ENCODE assay signal across 13 mouse cellular contexts in genomic region chr2:68020251-68020680, GRCm38 (mm10).
DNase-seq lines count a peak whose midpoint lies in the region; ATAC-seq and TF ChIP-seq lines count a peak whose summit lies in the region.
"Had no signal": no experiment of that assay in that cellular context is flagged by ENCODE, and none has a peak within 500 bp of the region (broad histone marks: within the 10 kb centered on the region; RNA-seq: fewer than 3 reads in every experiment).

No protein-coding gene starts in this region.

- 64% methylated on average over 5 of the region's 5 CpGs for WGBS in midbrain, embryonic 13.5 days
- WGBS in midbrain, embryonic 11.5 days, result 72% methylated on average over 5 of the region's 5 CpGs

- no peak for TF ChIP-seq CTCF in layer of hippocampus, adult 2 months (conservative IDR thresholded peaks at IDR 0.05)

- H3K9me3 ChIP-seq in midbrain, embryonic 13.5 days, result no peaks in the 10 kb centered on the region
- no peaks in the 10 kb centered on the region for H3K9me3 ChIP-seq in midbrain, embryonic 11.5 days (ENCODE audit: control insufficient read depth, low read length)
- H3K9me3 ChIP-seq: embryonic facial prominence, embryonic 10.5 days; hindbrain, embryonic 15.5 days; lung, embryonic 15.5 days; neural tube, embryonic 15.5 days had no signal

- H3K27me3 ChIP-seq in midbrain, embryonic 13.5 days, result no peaks in the 10 kb centered on the region
- H3K27me3 ChIP-seq in midbrain, embryonic 11.5 days (ENCODE audit: control insufficient read depth, insufficient read depth, low read length), result no peaks in the 10 kb centered on the region
- H3K27me3 ChIP-seq: hindbrain, embryonic 15.5 days; lung, embryonic 15.5 days; neural tube, embryonic 15.5 days had no signal

- H3K27ac ChIP-seq in midbrain, embryonic 13.5 days, result no peak overlapping the region
- no peak overlapping the region for H3K27ac ChIP-seq in midbrain, embryonic 11.5 days (ENCODE audit: low read depth, low read length)
- no peak overlapping the region for H3K27ac ChIP-seq in layer of hippocampus, adult 2 months
- H3K27ac ChIP-seq: embryonic facial prominence, embryonic 10.5 days; hindbrain, embryonic 15.5 days; lung, embryonic 15.5 days; neural tube, embryonic 15.5 days had no signal

- DNase-seq in midbrain, embryonic 11.5 days (ENCODE audit: low spot score, missing footprints), result no peak
- DNase-seq in cerebellum, adult 8-10 months, result peak; percentile 25
- DNase-seq in layer of hippocampus, adult 2 months (ENCODE audit: low spot score in 2 of 2), result peak; percentile 24 to 25
- DNase-seq in right cerebral cortex, postnatal 4 days, result peak; percentile 6
- no peak for DNase-seq in kidney, adult 9 months
- DNase-seq in kidney, postnatal 36 days, result no peak
- DNase-seq: heart, adult 11 months; thymus, postnatal 25 days had no signal

- no peak overlapping the region for H3K4me3 ChIP-seq in midbrain, embryonic 13.5 days (replicated peaks)
- H3K4me3 ChIP-seq in midbrain, embryonic 11.5 days (ENCODE audit: low read depth, low read length), result no peak overlapping the region
- H3K4me3 ChIP-seq in layer of hippocampus, adult 2 months, result no peak overlapping the region
- H3K4me3 ChIP-seq: embryonic facial prominence, embryonic 10.5 days; hindbrain, embryonic 15.5 days; lung, embryonic 15.5 days; neural tube, embryonic 15.5 days had no signal

- no peak overlapping the region for H3K9ac ChIP-seq in midbrain, embryonic 13.5 days (replicated peaks)
- no peak overlapping the region for H3K9ac ChIP-seq in midbrain, embryonic 11.5 days (ENCODE audit: low read length)
- H3K9ac ChIP-seq: hindbrain, embryonic 15.5 days; lung, embryonic 15.5 days; neural tube, embryonic 15.5 days had no signal

- no peak overlapping the region for H3K4me2 ChIP-seq in midbrain, embryonic 13.5 days (replicated peaks)
- no peak overlapping the region for H3K4me2 ChIP-seq in midbrain, embryonic 11.5 days
- H3K4me2 ChIP-seq: hindbrain, embryonic 15.5 days; lung, embryonic 15.5 days; neural tube, embryonic 15.5 days had no signal

- H3K4me1 ChIP-seq in midbrain, embryonic 13.5 days (replicated peaks), result no peaks in the 10 kb centered on the region
- no peaks in the 10 kb centered on the region for H3K4me1 ChIP-seq in midbrain, embryonic 11.5 days (ENCODE audit: control insufficient read depth, insufficient read depth, low read length)
- H3K4me1 ChIP-seq: embryonic facial prominence, embryonic 10.5 days; hindbrain, embryonic 15.5 days; lung, embryonic 15.5 days; neural tube, embryonic 15.5 days had no signal

- ATAC-seq in midbrain, embryonic 13.5 days, result 0 out of 2 replicates have a peak, but pooled peaks have one; percentile 14
- no peak for ATAC-seq in midbrain, embryonic 11.5 days (ENCODE audit: low FRiP score)

- H3K36me3 ChIP-seq in midbrain, embryonic 13.5 days, result no peaks in the 10 kb centered on the region
- no peaks in the 10 kb centered on the region for H3K36me3 ChIP-seq in midbrain, embryonic 11.5 days (ENCODE audit: control insufficient read depth, insufficient read depth, low read length)
- H3K36me3 ChIP-seq: embryonic facial prominence, embryonic 10.5 days; hindbrain, embryonic 15.5 days; lung, embryonic 15.5 days; neural tube, embryonic 15.5 days had no signal

Comparison
In these comparisons a context has a peak if more than half of its experiments do, and no peak if none do; other contexts are left out.
1. DNase-seq: peak in cerebellum, adult 8-10 months (single experiment), layer of hippocampus, adult 2 months (2 of 2) and right cerebral cortex, postnatal 4 days (single experiment); none in midbrain, embryonic 11.5 days (single experiment), kidney, adult 9 months (single experiment) and kidney, postnatal 36 days (0 of 2).